Comparison of ENCODE assay signal across 8 mouse cellular contexts in the genomic region with DNA sequence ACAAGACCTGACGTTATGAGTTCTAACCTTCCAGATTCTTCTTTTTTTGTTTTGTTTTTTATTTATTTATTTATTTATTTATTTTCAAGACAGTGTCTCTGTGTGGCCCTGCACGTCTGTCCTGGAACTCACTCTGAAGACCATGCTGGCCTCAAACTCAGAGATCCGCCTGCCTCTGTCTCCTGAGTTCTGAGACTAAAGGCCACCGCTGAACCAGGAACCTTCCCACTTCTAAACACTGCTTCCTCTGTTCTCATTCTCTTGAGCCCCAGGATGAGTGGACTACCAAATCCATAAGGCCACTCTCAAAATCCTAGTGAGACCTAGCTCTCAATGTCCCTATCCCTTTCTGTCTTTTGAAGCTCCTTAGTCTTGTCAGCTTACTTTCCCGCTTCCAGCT. TPM values are rescaled to one million over a fixed set of nuclear protein-coding genes. Genes with fewer than 3 reads are reported as not detected.
DNase-seq lines count a peak whose midpoint lies in the region; ATAC-seq and TF ChIP-seq lines count a peak whose summit lies in the region.

No protein-coding gene starts in this region.

- no peaks in the 10 kb centered on the region for H3K9me3 ChIP-seq in kidney, postnatal 0 days (replicated peaks; ENCODE audit: low read length)
- H3K9me3 ChIP-seq in kidney, embryonic 14.5 days (ENCODE audit: control insufficient read depth, low read length), result no peaks in the 10 kb centered on the region
- H3K9me3 ChIP-seq in embryonic facial prominence, embryonic 14.5 days (ENCODE audit: control insufficient read depth, low read length), result no peaks in the 10 kb centered on the region
- no peaks in the 10 kb centered on the region for H3K9me3 ChIP-seq in hindbrain, postnatal 0 days (ENCODE audit: low read length)
- H3K9me3 ChIP-seq in midbrain, embryonic 16.5 days (replicated peaks; ENCODE audit: control insufficient read depth, low read length, poor library complexity, severe bottlenecking), result no peaks in the 10 kb centered on the region

- H3K36me3 ChIP-seq in kidney, postnatal 0 days (ENCODE audit: insufficient read depth, low read length), result 0 out of 2 replicates have a peak, but pooled peaks cover 5% of the 10 kb centered on the region
- no peaks in the 10 kb centered on the region; the same call in 1 of the 2 replicates for H3K36me3 ChIP-seq in kidney, embryonic 14.5 days (ENCODE audit: control insufficient read depth, insufficient read depth, low read length)
- H3K36me3 ChIP-seq in embryonic facial prominence, embryonic 14.5 days (ENCODE audit: control insufficient read depth, insufficient read depth, low read length), result no peaks in the 10 kb centered on the region
- H3K36me3 ChIP-seq in hindbrain, postnatal 0 days (ENCODE audit: insufficient read depth, low read length), result no peaks in the 10 kb centered on the region
- peaks cover 3% of the 10 kb centered on the region; the same call in 1 of the 2 replicates for H3K36me3 ChIP-seq in midbrain, embryonic 16.5 days (ENCODE audit: control insufficient read depth, insufficient read depth, low read length)
- H3K36me3 ChIP-seq in kidney, adult 2 months (ENCODE audit: control insufficient read depth, insufficient read depth, low read length), result no peaks in the 10 kb centered on the region

- WGBS in kidney, postnatal 0 days, result 81% methylated on average over 5 of the region's 5 CpGs
- WGBS in kidney, embryonic 14.5 days, result 77% methylated on average over 5 of the region's 5 CpGs
- 81% methylated on average over 5 of the region's 5 CpGs for WGBS in embryonic facial prominence, embryonic 14.5 days
- WGBS in hindbrain, postnatal 0 days, result 78% methylated on average over 5 of the region's 5 CpGs
- WGBS in midbrain, embryonic 16.5 days, result 77% methylated on average over 5 of the region's 5 CpGs
- whole genome bisulfite sequencing in kidney, adult 2 months, result 81% methylated on average over 5 of the region's 5 CpGs

- H3K27ac ChIP-seq in kidney, postnatal 0 days, result 0 out of 2 replicates have a peak overlapping the region, but pooled peaks have one; percentile 77
- no peak overlapping the region for H3K27ac ChIP-seq in kidney, embryonic 14.5 days (ENCODE audit: low read depth, low read length)
- H3K27ac ChIP-seq in embryonic facial prominence, embryonic 14.5 days (replicated peaks; ENCODE audit: low read depth, low read length), result peak overlapping the region; percentile 86
- peak overlapping the region; percentile 76; the same call in 1 of the 2 replicates for H3K27ac ChIP-seq in hindbrain, postnatal 0 days
- H3K27ac ChIP-seq in midbrain, embryonic 16.5 days (ENCODE audit: low read length), result peak overlapping the region; percentile 85; the same call in 1 of the 2 replicates
- no peak overlapping the region for H3K27ac ChIP-seq in kidney, adult 2 months (ENCODE audit: insufficient read depth, low read depth, low read length)

- no peak for TF ChIP-seq CTCF in kidney, postnatal 0 days (IDR thresholded peaks at IDR 0.05; ENCODE audit: low read depth)
- no peak for TF ChIP-seq CTCF in hindbrain, postnatal 0 days (IDR thresholded peaks at IDR 0.05; ENCODE audit: low read depth)
- TF ChIP-seq CTCF in kidney, adult 2 months (conservative IDR thresholded peaks at IDR 0.05; ENCODE audit: insufficient read depth, insufficient read length, low read depth, low read length), result no peak

- no peak for DNase-seq in kidney, postnatal 0 days (ENCODE audit: low spot score)
- no peak for DNase-seq in embryonic facial prominence, embryonic 14.5 days (ENCODE audit: low spot score)
- DNase-seq in hindbrain, postnatal 0 days (ENCODE audit: low spot score), result no peak
- DNase-seq in adrenal gland, adult 2 months, result no peak
- no peak for DNase-seq in kidney, adult 2 months
- DNase-seq in cerebellum, adult 11 months, result no peak

- no peak for ATAC-seq in kidney, postnatal 0 days (replicated peaks; ENCODE audit: low FRiP score, low read depth)
- no peak for ATAC-seq in kidney, embryonic 14.5 days (ENCODE audit: low FRiP score, low TSS enrichment)
- ATAC-seq in embryonic facial prominence, embryonic 14.5 days (ENCODE audit: low read depth), result no peak
- ATAC-seq in hindbrain, postnatal 0 days, result no peak
- no peak for ATAC-seq in midbrain, embryonic 16.5 days

- H3K4me3 ChIP-seq in kidney, postnatal 0 days (replicated peaks; ENCODE audit: low read depth, low read length), result no peak overlapping the region
- H3K4me3 ChIP-seq in kidney, embryonic 14.5 days (ENCODE audit: low read length), result no peak overlapping the region
- H3K4me3 ChIP-seq in embryonic facial prominence, embryonic 14.5 days (ENCODE audit: low read depth, low read length), result peak overlapping the region; percentile 90
- peak overlapping the region; percentile 76 for H3K4me3 ChIP-seq in hindbrain, postnatal 0 days (ENCODE audit: low read length)
- H3K4me3 ChIP-seq in midbrain, embryonic 16.5 days (ENCODE audit: low read depth, low read length), result no peak overlapping the region
- H3K4me3 ChIP-seq in kidney, adult 2 months (ENCODE audit: insufficient read depth, low read depth, low read length), result no peak overlapping the region

- H3K4me1 ChIP-seq in kidney, postnatal 0 days (replicated peaks; ENCODE audit: insufficient read depth, low read length), result peaks cover 16% of the 10 kb centered on the region; the same call in 1 of the 2 replicates
- peaks cover 21% of the 10 kb centered on the region for H3K4me1 ChIP-seq in kidney, embryonic 14.5 days (ENCODE audit: control insufficient read depth, insufficient read depth, low read length)
- peaks cover 17% of the 10 kb centered on the region for H3K4me1 ChIP-seq in embryonic facial prominence, embryonic 14.5 days (ENCODE audit: control insufficient read depth, insufficient read depth, low read length)
- H3K4me1 ChIP-seq in hindbrain, postnatal 0 days (ENCODE audit: insufficient read depth, low read length), result peaks cover 7% of the 10 kb centered on the region
- peaks cover 26% of the 10 kb centered on the region for H3K4me1 ChIP-seq in midbrain, embryonic 16.5 days (ENCODE audit: control insufficient read depth, insufficient read depth, low read length)
- H3K4me1 ChIP-seq in kidney, adult 2 months (ENCODE audit: control insufficient read depth, insufficient read depth, low read length), result peaks cover 8% of the 10 kb centered on the region; the same call in 1 of the 2 replicates

- no peaks in the 10 kb centered on the region for H3K27me3 ChIP-seq in kidney, postnatal 0 days (ENCODE audit: insufficient read depth, low read length)
- no peaks in the 10 kb centered on the region for H3K27me3 ChIP-seq in kidney, embryonic 14.5 days (ENCODE audit: control insufficient read depth, insufficient read depth, low read length)
- no peaks in the 10 kb centered on the region for H3K27me3 ChIP-seq in embryonic facial prominence, embryonic 14.5 days (replicated peaks; ENCODE audit: control insufficient read depth, insufficient read depth, low read length)
- H3K27me3 ChIP-seq in hindbrain, postnatal 0 days (ENCODE audit: insufficient read depth, low read length), result no peaks in the 10 kb centered on the region
- H3K27me3 ChIP-seq in midbrain, embryonic 16.5 days (ENCODE audit: control insufficient read depth, insufficient read depth, low read depth, low read length), result no peaks in the 10 kb centered on the region
- no peaks in the 10 kb centered on the region for H3K27me3 ChIP-seq in kidney, adult 2 months (replicated peaks; ENCODE audit: control insufficient read depth, insufficient read depth, low read length)

- no peak overlapping the region; the same call in 1 of the 2 replicates for H3K4me2 ChIP-seq in kidney, postnatal 0 days (ENCODE audit: low read length)
- H3K4me2 ChIP-seq in kidney, embryonic 14.5 days (replicated peaks; ENCODE audit: low read depth, low read length), result no peak overlapping the region
- peak overlapping the region; percentile 62 for H3K4me2 ChIP-seq in embryonic facial prominence, embryonic 14.5 days (ENCODE audit: low read depth, low read length)
- peak overlapping the region; percentile 57 for H3K4me2 ChIP-seq in hindbrain, postnatal 0 days (ENCODE audit: low read depth, low read length)
- peak overlapping the region; percentile 70 for H3K4me2 ChIP-seq in midbrain, embryonic 16.5 days (ENCODE audit: low read length)

- TF ChIP-seq POLR2A in kidney, adult 2 months (IDR thresholded peaks at IDR 0.05; ENCODE audit: low read depth, low read length), result no peak

- no peak overlapping the region for H3K9ac ChIP-seq in kidney, postnatal 0 days (ENCODE audit: low read depth, low read length)
- no peak overlapping the region for H3K9ac ChIP-seq in kidney, embryonic 14.5 days (ENCODE audit: low read depth, low read length)
- H3K9ac ChIP-seq in embryonic facial prominence, embryonic 14.5 days (ENCODE audit: low read depth, low read length), result peak overlapping the region; percentile 53; the same call in 1 of the 2 replicates
- no peak overlapping the region for H3K9ac ChIP-seq in hindbrain, postnatal 0 days (replicated peaks; ENCODE audit: low read length)
- no peak overlapping the region for H3K9ac ChIP-seq in midbrain, embryonic 16.5 days (ENCODE audit: low read depth, low read length)

RNA-seq across cellular contexts. Expression of gene Mylpf, which starts 1.2 kb away (rescaled TPM):
- 2.9 and 4.7 TPM in 2 replicates for polyA plus RNA-seq in kidney, postnatal 0 days (2015; fragmentation: Nextera tagmentation; extraction: Ambion mirVana)
- 10.3 and 11.2 TPM in 2 replicates for polyA plus RNA-seq in kidney, embryonic 14.5 days (2014; fragmentation: Nextera tagmentation; extraction: Ambion mirVana)
- 1,018 and 1,489 TPM in 2 replicates for polyA plus RNA-seq in embryonic facial prominence, embryonic 14.5 days (2014; fragmentation: Nextera tagmentation; extraction: Ambion mirVana)
- total RNA-seq in hindbrain, postnatal 0 days (2014; rRNA removed), result 15.5 TPM in 1 of 2 replicates, not detected in the other
- 3.0 and 3.1 TPM in 2 replicates for polyA plus RNA-seq in hindbrain, postnatal 0 days (2015; fragmentation: Nextera tagmentation; extraction: Ambion mirVana)
- 2.8 and 4.8 TPM in 2 replicates for polyA plus RNA-seq in midbrain, embryonic 16.5 days (2015; fragmentation: Nextera tagmentation; extraction: Ambion mirVana)
- 1 to 10 TPM; 2.2 to 2.3 TPM for total RNA-seq in adrenal gland, adult 2 months (2021)
- polyA plus RNA-seq in adrenal gland, adult 2 months (2012; rRNA removed), result not detected in 2 replicates
- 0.33 and 90.1 TPM in 2 replicates for polyA plus RNA-seq in kidney, adult 2 months (2012; rRNA removed)

RNA-seq across cellular contexts. Expression of gene Tbc1d10b, which starts 1.6 kb away (rescaled TPM):
- polyA plus RNA-seq in kidney, postnatal 0 days (2015; fragmentation: Nextera tagmentation; extraction: Ambion mirVana), result 14.9 and 16.9 TPM in 2 replicates
- 13.5 and 19.7 TPM in 2 replicates for polyA plus RNA-seq in kidney, embryonic 14.5 days (2014; fragmentation: Nextera tagmentation; extraction: Ambion mirVana)
- polyA plus RNA-seq in embryonic facial prominence, embryonic 14.5 days (2014; fragmentation: Nextera tagmentation; extraction: Ambion mirVana), result 25.0 and 27.1 TPM in 2 replicates
- 68.6 and 69.4 TPM in 2 replicates for total RNA-seq in hindbrain, postnatal 0 days (2014; rRNA removed)
- polyA plus RNA-seq in hindbrain, postnatal 0 days (2015; fragmentation: Nextera tagmentation; extraction: Ambion mirVana), result 25.4 and 28.1 TPM in 2 replicates
- 30.7 and 31.2 TPM in 2 replicates for polyA plus RNA-seq in midbrain, embryonic 16.5 days (2015; fragmentation: Nextera tagmentation; extraction: Ambion mirVana)
- 10 to 100 TPM; 36.0 to 43.6 TPM for total RNA-seq in adrenal gland, adult 2 months (2021)
- polyA plus RNA-seq in adrenal gland, adult 2 months (2012; rRNA removed), result 31.5 and 35.1 TPM in 2 replicates
- 26.8 and 28.5 TPM in 2 replicates for polyA plus RNA-seq in kidney, adult 2 months (2012; rRNA removed)

RNA-seq across cellular contexts. Expression of gene Cd2bp2, which starts 14.0 kb away (rescaled TPM):
- 42.8 and 47.7 TPM in 2 replicates for polyA plus RNA-seq in kidney, postnatal 0 days (2015; fragmentation: Nextera tagmentation; extraction: Ambion mirVana)
- 41.0 and 57.6 TPM in 2 replicates for polyA plus RNA-seq in kidney, embryonic 14.5 days (2014; fragmentation: Nextera tagmentation; extraction: Ambion mirVana)
- polyA plus RNA-seq in embryonic facial prominence, embryonic 14.5 days (2014; fragmentation: Nextera tagmentation; extraction: Ambion mirVana), result 45.4 and 55.1 TPM in 2 replicates
- total RNA-seq in hindbrain, postnatal 0 days (2014; rRNA removed), result 59.7 and 75.0 TPM in 2 replicates
- 57.0 and 62.3 TPM in 2 replicates for polyA plus RNA-seq in hindbrain, postnatal 0 days (2015; fragmentation: Nextera tagmentation; extraction: Ambion mirVana)
- polyA plus RNA-seq in midbrain, embryonic 16.5 days (2015; fragmentation: Nextera tagmentation; extraction: Ambion mirVana), result 76.1 and 85.7 TPM in 2 replicates
- 10 to 100 TPM; 37.6 to 67.6 TPM for total RNA-seq in adrenal gland, adult 2 months (2021)
- 12.7 and 13.8 TPM in 2 replicates for polyA plus RNA-seq in adrenal gland, adult 2 months (2012; rRNA removed)
- 26.9 and 33.6 TPM in 2 replicates for polyA plus RNA-seq in kidney, adult 2 months (2012; rRNA removed)

RNA-seq across cellular contexts. Expression of gene Zfp553, which starts 23.0 kb away (rescaled TPM):
- 22.3 and 25.1 TPM in 2 replicates for polyA plus RNA-seq in kidney, postnatal 0 days (2015; fragmentation: Nextera tagmentation; extraction: Ambion mirVana)
- 23.0 and 26.2 TPM in 2 replicates for polyA plus RNA-seq in kidney, embryonic 14.5 days (2014; fragmentation: Nextera tagmentation; extraction: Ambion mirVana)
- 14.0 and 17.2 TPM in 2 replicates for polyA plus RNA-seq in embryonic facial prominence, embryonic 14.5 days (2014; fragmentation: Nextera tagmentation; extraction: Ambion mirVana)
- 41.0 and 43.3 TPM in 2 replicates for total RNA-seq in hindbrain, postnatal 0 days (2014; rRNA removed)
- 31.7 and 33.9 TPM in 2 replicates for polyA plus RNA-seq in hindbrain, postnatal 0 days (2015; fragmentation: Nextera tagmentation; extraction: Ambion mirVana)
- 48.7 and 54.9 TPM in 2 replicates for polyA plus RNA-seq in midbrain, embryonic 16.5 days (2015; fragmentation: Nextera tagmentation; extraction: Ambion mirVana)
- total RNA-seq in adrenal gland, adult 2 months (2021), result 10 to 100 TPM; 11.7 to 12.7 TPM
- 18.3 and 20.5 TPM in 2 replicates for polyA plus RNA-seq in adrenal gland, adult 2 months (2012; rRNA removed)
- 7.9 and 9.6 TPM in 2 replicates for polyA plus RNA-seq in kidney, adult 2 months (2012; rRNA removed)

RNA-seq across cellular contexts. Expression of gene Sept1, which starts 23.1 kb away (rescaled TPM):
- polyA plus RNA-seq in kidney, postnatal 0 days (2015; fragmentation: Nextera tagmentation; extraction: Ambion mirVana), result 16.7 and 20.5 TPM in 2 replicates
- 18.5 and 21.6 TPM in 2 replicates for polyA plus RNA-seq in kidney, embryonic 14.5 days (2014; fragmentation: Nextera tagmentation; extraction: Ambion mirVana)
- polyA plus RNA-seq in embryonic facial prominence, embryonic 14.5 days (2014; fragmentation: Nextera tagmentation; extraction: Ambion mirVana), result 12.5 and 15.9 TPM in 2 replicates
- total RNA-seq in hindbrain, postnatal 0 days (2014; rRNA removed), result 4.6 and 5.0 TPM in 2 replicates
- polyA plus RNA-seq in hindbrain, postnatal 0 days (2015; fragmentation: Nextera tagmentation; extraction: Ambion mirVana), result 3.8 and 5.2 TPM in 2 replicates
- 14.3 and 15.5 TPM in 2 replicates for polyA plus RNA-seq in midbrain, embryonic 16.5 days (2015; fragmentation: Nextera tagmentation; extraction: Ambion mirVana)
- total RNA-seq in adrenal gland, adult 2 months (2021), result 10 to 100 TPM in 1 of 2 experiments, 1 to 10 TPM in 1; 7.1 to 11.4 TPM
- polyA plus RNA-seq in adrenal gland, adult 2 months (2012; rRNA removed), result 8.6 and 10.9 TPM in 2 replicates
- polyA plus RNA-seq in kidney, adult 2 months (2012; rRNA removed), result 24.1 and 38.4 TPM in 2 replicates

Comparison
In these comparisons a context has a peak if more than half of its experiments do, and no peak if none do; other contexts are left out.
1. H3K27ac ChIP-seq: peak in kidney, postnatal 0 days (single experiment), embryonic facial prominence, embryonic 14.5 days (single experiment), hindbrain, postnatal 0 days (single experiment) and midbrain, embryonic 16.5 days (single experiment); none in kidney, embryonic 14.5 days (single experiment) and kidney, adult 2 months (single experiment).
2. H3K4me2 ChIP-seq: peak in embryonic facial prominence, embryonic 14.5 days (single experiment), hindbrain, postnatal 0 days (single experiment) and midbrain, embryonic 16.5 days (single experiment); none in kidney, postnatal 0 days (single experiment) and kidney, embryonic 14.5 days (single experiment).
3. H3K4me3 ChIP-seq: peak in embryonic facial prominence, embryonic 14.5 days (single experiment) and hindbrain, postnatal 0 days (single experiment); none in kidney, postnatal 0 days (single experiment), kidney, embryonic 14.5 days (single experiment), midbrain, embryonic 16.5 days (single experiment) and kidney, adult 2 months (single experiment).
4. RNA of gene Mylpf, which starts 1.2 kb away (polyA plus RNA-seq): 1,018 to 1,489 TPM in embryonic facial prominence, embryonic 14.5 days; 0.33 to 90.1 TPM in kidney, adult 2 months, 10.3 to 11.2 TPM in kidney, embryonic 14.5 days, 2.9 to 4.7 TPM in kidney, postnatal 0 days, 3.0 to 3.1 TPM in hindbrain, postnatal 0 days, 2.8 to 4.8 TPM in midbrain, embryonic 16.5 days and not detected in adrenal gland, adult 2 months; every median in the first group is over 10 times any median in the second.